Mouse (Mus musculus): Measurements from ENCODE around the gene Kctd14. TPM values are rescaled to one million over a fixed set of nuclear protein-coding genes. Genes with fewer than 3 reads are reported as not detected.
A peak's percentile ranks its signal among the peaks of the same experiment; 100 is the strongest.

Kctd14 gene
- polyA plus RNA-seq, 1 experiment from 2014 or later, result 6.7 TPM

- H3K4me1 ChIP-seq (ENCODE audit: insufficient read depth, low read depth, low read length), result peaks cover 9% of the 10 kb centered on the region; the same call in 1 of the 2 replicates
- TF ChIP-seq EP300 (IDR thresholded peaks at IDR 0.05) (no peak), CTCF (IDR thresholded peaks at IDR 0.05) (no peak)
- no peak for DNase-seq (ENCODE audit: low spot score)
- no peaks in the 10 kb centered on the region for H3K27me3 ChIP-seq (replicated peaks; ENCODE audit: insufficient read depth, low read length)
- WGBS, result 16% methylated on average over 3 of the region's 3 CpGs
- no peak overlapping the region for H3K9ac ChIP-seq (replicated peaks; ENCODE audit: low read depth)
- 0 out of 2 replicates have a peak, but pooled peaks cover 5% of the 10 kb centered on the region for H3K36me3 ChIP-seq (ENCODE audit: insufficient read depth, low read length)
- H3K27ac ChIP-seq (ENCODE audit: low read length), result no peak overlapping the region
- H3K9me3 ChIP-seq (ENCODE audit: low read length), result no peaks in the 10 kb centered on the region
- ATAC-seq, result no peak
- H3K4me2 ChIP-seq (replicated peaks; ENCODE audit: low read depth, low read length), result peak overlapping the region; percentile 31
- H3K4me3 ChIP-seq (ENCODE audit: low read depth, low read length), result peak overlapping the region; percentile 59; the same call in 1 of the 2 replicates
Observed at GRCm38 (mm10) chr7:97480290-97480689, 29.2 kb downstream of the Kctd14 start.

DNA sequence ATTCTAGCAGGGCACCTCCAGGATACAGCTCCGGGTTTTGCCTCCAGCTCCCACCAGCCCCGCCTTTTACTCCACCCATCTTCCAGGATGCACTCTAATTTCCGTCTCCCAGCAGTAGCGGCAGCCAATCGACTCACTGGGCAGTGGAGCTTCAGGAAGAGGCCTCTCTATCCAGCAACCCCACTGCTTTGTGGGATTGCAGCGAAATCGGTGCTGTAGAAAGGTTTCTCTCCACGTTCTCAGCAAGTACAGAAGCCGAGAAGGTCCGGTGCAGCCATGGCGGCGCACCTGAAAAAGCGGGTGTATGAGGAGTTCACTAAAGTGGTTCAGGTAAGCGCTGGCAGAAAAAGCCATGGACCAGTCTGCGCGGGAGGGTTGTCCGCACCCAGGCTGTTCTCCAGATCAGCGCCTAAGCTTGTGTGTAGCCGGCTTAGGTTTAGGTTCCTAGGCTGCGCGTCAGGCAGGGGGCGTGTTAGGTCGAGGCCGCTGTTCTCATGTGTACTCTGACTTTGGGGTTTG lies 29.8 kb downstream of the Kctd14 start, which contains the start of gene Ints4:
Gene Ints4 (plus strand): TSS at position 136 of the 519 bp plus-strand sequence.
- DNase-seq (ENCODE audit: low spot score) (peak; percentile 99), ATAC-seq (peak; percentile 100)
- WGBS, result under 1% methylated on average over 24 of the region's 24 CpGs
- Histone ChIP-seq H3K9ac (replicated peaks; ENCODE audit: low read depth) (peak within 1 kb of the TSS; percentile 58), H3K9me3 (ENCODE audit: low read length) (no peaks in the 10 kb centered on the region), H3K27ac (ENCODE audit: low read length) (peak within 1 kb of the TSS; percentile 63), H3K4me2 (replicated peaks; ENCODE audit: low read depth, low read length) (peak within 1 kb of the TSS; percentile 60), H3K27me3 (replicated peaks; ENCODE audit: insufficient read depth, low read length) (no peaks in the 10 kb centered on the region), H3K4me3 (ENCODE audit: low read depth, low read length) (peak within 1 kb of the TSS; percentile 59), H3K4me1 (ENCODE audit: insufficient read depth, low read depth, low read length) (peaks cover 9% of the 10 kb centered on the region; the same call in 1 of the 2 replicates), H3K36me3 (ENCODE audit: insufficient read depth, low read length) (0 out of 2 replicates have a peak, but pooled peaks cover 6% of the 10 kb centered on the region)
- peak; percentile 68; the same call in 1 of the 2 replicates for TF ChIP-seq EP300 (IDR thresholded peaks at IDR 0.05)
- TF ChIP-seq CTCF (IDR thresholded peaks at IDR 0.05), result peak; percentile 63

GRCm38 (mm10) chr7:97483378-97483777 lies 32.3 kb downstream of the Kctd14 start:
- no peak overlapping the region for H3K4me2 ChIP-seq (replicated peaks; ENCODE audit: low read depth, low read length)
- peaks cover 9% of the 10 kb centered on the region; the same call in 1 of the 2 replicates for H3K4me1 ChIP-seq (ENCODE audit: insufficient read depth, low read depth, low read length)
- DNase-seq (ENCODE audit: low spot score) (no peak), ATAC-seq (no peak)
- no peak overlapping the region for H3K27ac ChIP-seq (ENCODE audit: low read length)
- H3K27me3 ChIP-seq (replicated peaks; ENCODE audit: insufficient read depth, low read length), result no peaks in the 10 kb centered on the region
- H3K4me3 ChIP-seq (ENCODE audit: low read depth, low read length), result no peak overlapping the region
- no peaks in the 10 kb centered on the region for H3K9me3 ChIP-seq (ENCODE audit: low read length)
- no peak for TF ChIP-seq EP300 (IDR thresholded peaks at IDR 0.05)
- no peak for TF ChIP-seq CTCF (IDR thresholded peaks at IDR 0.05)
- H3K36me3 ChIP-seq (ENCODE audit: insufficient read depth, low read length), result 0 out of 2 replicates have a peak, but pooled peaks cover 6% of the 10 kb centered on the region
- H3K9ac ChIP-seq (replicated peaks; ENCODE audit: low read depth), result no peak overlapping the region
- 92% methylated on average over 1 of the region's 2 CpGs for WGBS

DNA sequence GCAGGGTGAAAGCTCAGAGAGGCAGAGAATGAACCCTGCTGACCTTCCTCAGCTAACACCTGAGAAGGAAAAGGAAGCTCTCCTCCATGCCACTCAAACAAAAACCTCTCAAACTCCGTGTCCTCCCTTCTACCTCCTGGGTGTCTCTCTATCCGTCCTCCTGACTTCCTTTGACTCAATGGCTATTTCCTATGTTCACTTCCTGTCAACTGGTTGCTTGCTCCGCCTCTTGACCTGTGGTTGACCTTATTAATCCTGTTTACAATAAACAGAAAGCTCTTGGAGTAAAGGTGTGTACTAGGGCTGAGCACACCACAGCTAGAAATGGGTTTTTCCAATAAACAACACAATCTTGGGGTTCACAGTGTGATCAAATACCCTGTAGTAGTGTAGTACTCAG lies 40.0 kb downstream of the Kctd14 start:
- Histone ChIP-seq H3K27me3 (replicated peaks; ENCODE audit: insufficient read depth, low read length) (no peaks in the 10 kb centered on the region), H3K36me3 (ENCODE audit: insufficient read depth, low read length) (peaks cover 4% of the 10 kb centered on the region; the same call in 1 of the 2 replicates), H3K4me3 (ENCODE audit: low read depth, low read length) (no peak overlapping the region), H3K4me2 (replicated peaks; ENCODE audit: low read depth, low read length) (no peak overlapping the region), H3K27ac (ENCODE audit: low read length) (no peak overlapping the region), H3K4me1 (ENCODE audit: insufficient read depth, low read depth, low read length) (no peaks in the 10 kb centered on the region), H3K9me3 (ENCODE audit: low read length) (no peaks in the 10 kb centered on the region), H3K9ac (replicated peaks; ENCODE audit: low read depth) (no peak overlapping the region)
- 59% methylated on average over 3 of the region's 3 CpGs for WGBS
- ATAC-seq (no peak), DNase-seq (ENCODE audit: low spot score) (no peak)
- TF ChIP-seq CTCF (IDR thresholded peaks at IDR 0.05) (no peak), EP300 (IDR thresholded peaks at IDR 0.05) (no peak)

DNA sequence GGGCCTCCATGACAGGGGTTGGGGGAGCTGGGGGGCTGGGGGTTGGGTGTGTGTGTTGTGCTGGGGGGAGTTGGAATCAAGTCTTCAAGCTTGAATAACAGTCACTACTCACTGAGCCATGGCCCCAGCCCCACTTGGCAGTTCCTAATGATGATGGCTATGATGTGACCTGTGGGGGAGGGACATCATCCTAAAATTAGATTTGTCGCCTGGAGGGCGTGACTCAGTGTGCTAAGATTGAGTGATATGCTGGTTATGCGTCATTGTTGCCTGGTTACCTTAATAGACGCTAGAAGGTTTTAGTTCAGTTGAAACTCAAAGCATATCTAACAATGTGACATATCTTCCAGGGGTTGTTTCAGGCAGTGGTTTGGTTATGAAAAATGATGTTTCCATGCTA lies 41.3 kb downstream of the Kctd14 start:
- DNase-seq (ENCODE audit: low spot score) (no peak), ATAC-seq (no peak)
- Histone ChIP-seq H3K27me3 (replicated peaks; ENCODE audit: insufficient read depth, low read length) (no peaks in the 10 kb centered on the region), H3K4me1 (ENCODE audit: insufficient read depth, low read depth, low read length) (no peaks in the 10 kb centered on the region), H3K36me3 (ENCODE audit: insufficient read depth, low read length) (peaks cover 4% of the 10 kb centered on the region; the same call in 1 of the 2 replicates), H3K4me3 (ENCODE audit: low read depth, low read length) (no peak overlapping the region), H3K4me2 (replicated peaks; ENCODE audit: low read depth, low read length) (no peak overlapping the region), H3K9ac (replicated peaks; ENCODE audit: low read depth) (no peak overlapping the region), H3K9me3 (ENCODE audit: low read length) (no peaks in the 10 kb centered on the region), H3K27ac (ENCODE audit: low read length) (no peak overlapping the region)
- WGBS, result 83% methylated on average over 4 of the region's 4 CpGs
- TF ChIP-seq CTCF (IDR thresholded peaks at IDR 0.05), result no peak
- no peak for TF ChIP-seq EP300 (IDR thresholded peaks at IDR 0.05)

DNA sequence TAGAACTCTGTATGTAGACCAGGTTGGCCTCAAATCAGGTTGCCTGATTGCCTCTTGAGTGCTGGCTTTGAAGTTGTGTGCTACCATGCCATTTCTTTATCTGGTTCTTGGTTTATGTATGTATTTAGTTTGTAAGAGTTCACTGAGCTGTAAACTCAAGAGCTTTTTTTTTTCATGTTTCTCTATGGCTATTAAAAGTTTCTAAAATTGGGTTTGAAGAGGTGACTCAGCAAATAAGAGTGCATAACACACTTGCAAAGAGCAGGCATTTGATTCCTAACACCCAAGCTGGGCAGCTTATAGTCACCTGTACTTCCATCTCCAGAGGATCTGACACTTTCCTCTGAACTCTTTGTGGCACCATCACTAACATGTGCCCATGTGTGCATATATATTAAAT lies 43.9 kb downstream of the Kctd14 start:
- ATAC-seq, result peak; percentile 46
- Histone ChIP-seq H3K9ac (replicated peaks; ENCODE audit: low read depth) (no peak overlapping the region), H3K4me3 (ENCODE audit: low read depth, low read length) (no peak overlapping the region), H3K9me3 (ENCODE audit: low read length) (no peaks in the 10 kb centered on the region), H3K27ac (ENCODE audit: low read length) (no peak overlapping the region), H3K27me3 (replicated peaks; ENCODE audit: insufficient read depth, low read length) (no peaks in the 10 kb centered on the region), H3K4me2 (replicated peaks; ENCODE audit: low read depth, low read length) (no peak overlapping the region), H3K4me1 (ENCODE audit: insufficient read depth, low read depth, low read length) (no peaks in the 10 kb centered on the region), H3K36me3 (ENCODE audit: insufficient read depth, low read length) (peaks cover 4% of the 10 kb centered on the region; the same call in 1 of the 2 replicates)
- TF ChIP-seq CTCF (IDR thresholded peaks at IDR 0.05), result no peak
- TF ChIP-seq EP300 (IDR thresholded peaks at IDR 0.05), result 0 out of 2 replicates have a peak, but pooled peaks have one; percentile 54
- DNase-seq (ENCODE audit: low spot score), result peak; percentile 68

Measured in lung, postnatal 0 days (tissue).